Mouse (Mus musculus): ENCODE data around the gene Gm16430. TPM values are rescaled to one million over a fixed set of nuclear protein-coding genes. Genes with fewer than 3 reads are reported as not detected.
"Not testable (repeated sequence)": the region's sequence is repeated elsewhere in the genome, so short reads cannot be mapped to it uniquely, and the experiment has no call there.

Gene Gm16430
- total RNA-seq (2021), result not detected
- polyA plus RNA-seq (2012; rRNA removed), result not detected in 2 replicates
- long read RNA-seq, result 0 reads

DNA sequence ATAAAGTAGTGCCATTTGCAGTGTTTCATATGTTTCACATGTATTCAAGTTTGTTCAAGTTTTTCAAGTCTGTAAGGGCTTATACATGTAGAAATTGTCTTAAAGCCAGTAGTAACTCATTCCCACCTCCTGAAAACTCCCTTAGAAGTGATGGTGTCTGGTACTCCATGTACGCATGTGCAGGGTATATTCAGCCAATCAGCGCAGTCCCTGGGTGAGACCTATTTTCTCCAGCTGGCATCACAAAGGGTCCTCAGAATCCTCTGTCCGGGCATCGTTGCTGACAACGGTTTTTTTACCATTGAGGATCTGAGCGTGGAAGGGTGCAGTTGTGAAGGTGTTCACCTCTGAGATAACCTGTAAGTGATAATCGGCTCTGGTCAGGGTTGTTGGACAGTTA is at the start of gene Gm16430:
Gene Gm16430, plus strand, starts transcription at position 301 of the 400 bp plus-strand sequence.
- not testable (repeated sequence) for DNase-seq

Other genes with a start within 250 kb of the Gm16430 start
- gene Gm16405, start 91.0 kb upstream of the Gm16430 start, total RNA-seq (2021), result not detected
- gene Gm16405, start 91.0 kb upstream of the Gm16430 start, polyA plus RNA-seq (2012; rRNA removed), result not detected in 2 replicates

Measured in adrenal gland, adult 2 months (tissue).